In genomic region chr2:160593035-160593434, GRCm38 (mm10) we compare ENCODE assay signal across 8 mouse cellular contexts. TPM values are rescaled to one million over a fixed set of nuclear protein-coding genes. Genes with fewer than 3 reads are reported as not detected.
DNase-seq lines count a peak whose midpoint lies in the region; ATAC-seq and TF ChIP-seq lines count a peak whose summit lies in the region.

No protein-coding gene starts in this region.

- H3K4me3 ChIP-seq in forebrain, embryonic 10.5 days = no peak overlapping the region
- no peak overlapping the region for H3K4me3 ChIP-seq in forebrain, embryonic 13.5 days
- no peak overlapping the region for H3K4me3 ChIP-seq in cerebellum, adult 2 months (replicated peaks; ENCODE audit: insufficient read depth, low read depth, low read length)
- no peak overlapping the region for H3K4me3 ChIP-seq in layer of hippocampus, adult 2 months

- ATAC-seq in forebrain, embryonic 13.5 days = no peak

- no peak for TF ChIP-seq POLR2A in cerebellum, adult 2 months (IDR thresholded peaks at IDR 0.05; ENCODE audit: borderline replicate concordance, insufficient read depth, low read length)

- no peaks in the 10 kb centered on the region for H3K9me3 ChIP-seq in forebrain, embryonic 10.5 days
- no peaks in the 10 kb centered on the region for H3K9me3 ChIP-seq in forebrain, embryonic 13.5 days (replicated peaks)

- H3K4me1 ChIP-seq in forebrain, embryonic 10.5 days = peaks cover 18% of the 10 kb centered on the region
- H3K4me1 ChIP-seq in forebrain, embryonic 13.5 days = peaks cover 17% of the 10 kb centered on the region
- H3K4me1 ChIP-seq in cerebellum, adult 2 months (ENCODE audit: control insufficient read depth, insufficient read depth, low read length) = no peaks in the 10 kb centered on the region

- peaks cover 18% of the 10 kb centered on the region for H3K27me3 ChIP-seq in forebrain, embryonic 10.5 days (ENCODE audit: poor library complexity, severe bottlenecking)
- H3K27me3 ChIP-seq in forebrain, embryonic 13.5 days = peaks cover 20% of the 10 kb centered on the region
- H3K27me3 ChIP-seq in cerebellum, adult 2 months (ENCODE audit: control insufficient read depth, insufficient read depth, low read length) = no peaks in the 10 kb centered on the region; the same call in 1 of the 2 replicates

- peak; percentile 81 for TF ChIP-seq CTCF in cerebellum, adult 2 months (IDR thresholded peaks at IDR 0.05; ENCODE audit: borderline replicate concordance, insufficient read depth, low read depth, low read length)
- TF ChIP-seq CTCF in layer of hippocampus, adult 2 months (conservative IDR thresholded peaks at IDR 0.05) = peak; percentile 87

- no peak overlapping the region for H3K9ac ChIP-seq in forebrain, embryonic 13.5 days

- H3K4me2 ChIP-seq in forebrain, embryonic 13.5 days = no peak overlapping the region

- H3K36me3 ChIP-seq in forebrain, embryonic 10.5 days (replicated peaks) = no peaks in the 10 kb centered on the region
- no peaks in the 10 kb centered on the region for H3K36me3 ChIP-seq in forebrain, embryonic 13.5 days (ENCODE audit: poor library complexity, severe bottlenecking)

- WGBS in forebrain, embryonic 10.5 days = 2% methylated on average over 2 of the region's 2 CpGs
- 2% methylated on average over 2 of the region's 2 CpGs for WGBS in forebrain, embryonic 13.5 days
- WGBS in cerebellum, adult 2 months = 12% methylated on average over 2 of the region's 2 CpGs

- DNase-seq in forebrain, embryonic 10.5 days (ENCODE audit: extremely low spot score, low spot score) = peak; percentile 76
- DNase-seq in MN1 (ENCODE audit: low spot score) = peak; percentile 64
- DNase-seq in cerebellum, adult 2 months = peak; percentile 38 to 63
- DNase-seq in gastrocnemius, postnatal 10 days = peak; percentile 83
- peak; percentile 57 to 87 for DNase-seq in layer of hippocampus, adult 2 months (ENCODE audit: low spot score in 2 of 2)
- peak; percentile 86 for DNase-seq in lung, postnatal 36 days
- peak; percentile 17 to 70 for DNase-seq in spleen, adult 18-20 months

- H3K27ac ChIP-seq in forebrain, embryonic 10.5 days = no peak overlapping the region
- no peak overlapping the region for H3K27ac ChIP-seq in forebrain, embryonic 13.5 days
- no peak overlapping the region for H3K27ac ChIP-seq in cerebellum, adult 2 months (ENCODE audit: insufficient read depth, low read length)
- H3K27ac ChIP-seq in layer of hippocampus, adult 2 months = no peak overlapping the region

RNA-seq across cellular contexts. Expression of gene Top1, which starts 52.7 kb away (rescaled TPM):
- 113 and 118 TPM in 2 replicates for polyA plus RNA-seq in forebrain, embryonic 10.5 days (2016; fragmentation: Nextera tagmentation; extraction: Ambion mirVana)
- polyA plus RNA-seq in forebrain, embryonic 13.5 days (2015; fragmentation: Nextera tagmentation; extraction: Ambion mirVana) = 126 and 149 TPM in 2 replicates
- 29.1 and 29.4 TPM in 2 replicates for polyA plus RNA-seq in cerebellum, adult 2 months (2012; rRNA removed)
- total RNA-seq in gastrocnemius, postnatal 10 days (2021) = 10 to 100 TPM; 42.3 to 54.4 TPM
- 10 to 100 TPM; 79.4 to 83.9 TPM for total RNA-seq in layer of hippocampus, adult 2 months (2021)
